Mouse (Mus musculus): Measurements from ENCODE around the gene Nyap2.

DNA sequence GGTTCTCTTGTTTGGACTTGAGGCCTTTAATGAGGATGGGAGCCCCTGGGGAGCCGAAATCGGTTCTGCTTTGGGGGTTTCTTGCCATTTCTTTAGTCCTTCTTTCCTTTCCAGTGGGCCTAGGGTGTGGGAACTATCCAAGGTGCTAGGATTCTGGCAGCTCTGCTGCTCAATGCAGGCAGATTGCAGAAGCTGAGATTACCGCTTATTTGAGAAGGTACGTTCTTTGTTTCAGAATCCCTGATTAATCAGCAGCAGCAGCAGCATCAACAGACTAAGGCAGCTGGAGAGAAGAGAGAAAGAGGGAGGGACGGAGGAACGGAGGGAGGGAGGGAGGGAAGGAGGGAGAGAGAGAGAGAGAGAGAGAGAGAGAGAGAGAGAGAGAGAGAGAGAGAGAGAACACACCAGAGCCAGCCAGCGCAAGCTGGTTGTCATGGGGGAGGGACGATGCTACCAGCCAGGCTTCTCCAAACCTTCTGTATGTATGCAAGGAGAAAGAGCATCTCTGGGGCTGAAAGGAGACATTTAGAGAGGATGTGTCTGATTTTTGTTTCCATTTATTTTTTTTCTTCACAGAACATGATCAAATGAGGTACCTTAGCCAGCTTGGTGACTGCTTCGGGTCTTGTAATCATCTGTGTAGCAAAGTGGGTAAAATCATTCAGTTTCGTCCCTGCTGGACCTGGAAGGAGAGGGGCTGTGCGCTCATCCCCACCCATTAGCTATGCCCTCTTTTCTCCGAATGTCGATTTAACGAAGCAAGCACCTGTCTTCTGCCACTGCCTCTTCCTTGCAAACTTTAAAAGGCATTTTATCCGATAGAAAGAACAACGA is at the start of gene Nyap2:
- TF ChIP-seq CTCF (conservative IDR thresholded peaks at IDR 0.05; ENCODE audit: low read length) = no peak
- no peak for TF ChIP-seq POU5F1 (IDR thresholded peaks at IDR 0.05; ENCODE audit: borderline replicate concordance, low read length)

Data from E14TG2a.4 (cell line).